Mouse (Mus musculus) MEL (cell line): ENCODE data around the gene 2210016F16Rik.

Experiments used
- CTCF ChIP-seq, 3 experiments: IDR thresholded peaks in 2 of 3; conservative IDR thresholded peaks in 1 of 3; 2 replicates each; pipeline ENCODE4 v1.5.1; 2011 to 2012; ENCODE audit warnings: low read length in 3 of 3, low read depth in 2 of 3, mild to moderate bottlenecking in 2 of 3, improper control_type of control experiment in 1 of 3, inconsistent platforms in 1 of 3, mixed read lengths in 1 of 3, moderate library complexity in 1 of 3; ENCODE audit not compliant: control insufficient read depth in 1 of 3, insufficient read depth in 1 of 3, poor library complexity in 1 of 3, severe bottlenecking in 1 of 3
- KAT2A ChIP-seq: conservative IDR thresholded peaks from 2 replicates; pipeline ENCODE4 v1.6.1; 2012; ENCODE audit warnings: low read depth, low read length, improper control_type of control experiment, inconsistent platforms
- POLR2A ChIP-seq, 2 experiments: IDR thresholded peaks; 2 replicates each; pipeline ENCODE4 v1.6.1; 2011 to 2012; ENCODE audit warnings: low read length in 2 of 2, mild to moderate bottlenecking in 2 of 2, control low read depth in 1 of 2, improper control_type of control experiment in 1 of 2, low read depth in 1 of 2, moderate library complexity in 1 of 2; ENCODE audit not compliant: control insufficient read depth in 1 of 2, insufficient read depth in 1 of 2, poor library complexity in 1 of 2
- RAD21 ChIP-seq: IDR thresholded peaks from 2 replicates; pipeline ENCODE4 v1.6.1; 2011; ENCODE audit warnings: mild to moderate bottlenecking, low read depth, low read length, improper control_type of control experiment
- ZKSCAN1 ChIP-seq: IDR thresholded peaks from 2 replicates; pipeline ENCODE4 v1.6.1; 2012; ENCODE audit warnings: low read depth, mild to moderate bottlenecking, inconsistent platforms, low read length, improper control_type of control experiment, moderate library complexity
- ZNF384 ChIP-seq: IDR thresholded peaks from 2 replicates; pipeline ENCODE4 v1.6.1; 2012; ENCODE audit warnings: low read depth, mild to moderate bottlenecking, inconsistent platforms, low read length, improper control_type of control experiment

GRCm38 (mm10) chr13:58421026-58421425, 36.0 kb upstream of the 2210016F16Rik start:
- TF ChIP-seq POLR2A (IDR thresholded peaks at IDR 0.05; ENCODE audit: control insufficient read depth in 1 of 2, insufficient read depth in 1 of 2, low read depth in 1 of 2, low read length in 2 of 2, poor library complexity in 1 of 2) (no peak), KAT2A (no peak), CTCF (IDR thresholded peaks at IDR 0.05 in 2 of 3, conservative IDR thresholded peaks at IDR 0.05 in 1 of 3; ENCODE audit: control insufficient read depth in 1 of 3, insufficient read depth in 1 of 3, low read depth in 2 of 3, low read length in 3 of 3, poor library complexity in 1 of 3, severe bottlenecking in 1 of 3) (no peak), ZKSCAN1 (no peak), RAD21 (no peak), ZNF384 (no peak)
